Mouse (Mus musculus) ES-E14 (cell line): ENCODE measurements around the gene Tas2r143.

Experiments
- CHD2 ChIP-seq: IDR thresholded peaks from 2 replicates; pipeline ENCODE4 v1.6.1; 2014; ENCODE audit warnings: mild to moderate bottlenecking, low read depth, low read length, inconsistent platforms
- MAFK ChIP-seq: IDR thresholded peaks from 2 replicates; pipeline ENCODE4 v1.6.1; 2014; ENCODE audit warnings: mild to moderate bottlenecking, low read depth, low read length, inconsistent platforms; ENCODE audit not compliant: insufficient read depth
- ZC3H11A ChIP-seq: IDR thresholded peaks from 2 replicates; pipeline ENCODE4 v1.6.1; 2012; ENCODE audit warnings: low read depth, mild to moderate bottlenecking, inconsistent platforms, low read length, borderline replicate concordance

GRCm38 (mm10) chr6:42399938-42400337 is at the start of gene Tas2r143:
- TF ChIP-seq MAFK, result no peak
- no peak for TF ChIP-seq ZC3H11A
- TF ChIP-seq CHD2, result no peak
